Mouse (Mus musculus): ENCODE results near the gene Hist2h2ab. TPM values are rescaled to one million over a fixed set of nuclear protein-coding genes. Genes with fewer than 3 reads are reported as not detected.

Gene Hist2h2ab
- under 1 TPM; 0.43 to 0.59 TPM for polyA plus RNA-seq (2012; fragmentation: generic; extraction: Trizol)

GRCm38 (mm10) chr3:96219661-96220130, at the start of gene Hist2h2ab, which contains the start of gene Bola1:
Hist2h2ab (plus strand) TSS chr3:96219865.
Bola1 (minus strand) TSS chr3:96219709.

GRCm38 (mm10) chr3:96172197-96173178, 47.2 kb upstream of the Hist2h2ab start, which contains the start of gene Sf3b4:
Sf3b4 (plus strand) TSS chr3:96172332.

DNA sequence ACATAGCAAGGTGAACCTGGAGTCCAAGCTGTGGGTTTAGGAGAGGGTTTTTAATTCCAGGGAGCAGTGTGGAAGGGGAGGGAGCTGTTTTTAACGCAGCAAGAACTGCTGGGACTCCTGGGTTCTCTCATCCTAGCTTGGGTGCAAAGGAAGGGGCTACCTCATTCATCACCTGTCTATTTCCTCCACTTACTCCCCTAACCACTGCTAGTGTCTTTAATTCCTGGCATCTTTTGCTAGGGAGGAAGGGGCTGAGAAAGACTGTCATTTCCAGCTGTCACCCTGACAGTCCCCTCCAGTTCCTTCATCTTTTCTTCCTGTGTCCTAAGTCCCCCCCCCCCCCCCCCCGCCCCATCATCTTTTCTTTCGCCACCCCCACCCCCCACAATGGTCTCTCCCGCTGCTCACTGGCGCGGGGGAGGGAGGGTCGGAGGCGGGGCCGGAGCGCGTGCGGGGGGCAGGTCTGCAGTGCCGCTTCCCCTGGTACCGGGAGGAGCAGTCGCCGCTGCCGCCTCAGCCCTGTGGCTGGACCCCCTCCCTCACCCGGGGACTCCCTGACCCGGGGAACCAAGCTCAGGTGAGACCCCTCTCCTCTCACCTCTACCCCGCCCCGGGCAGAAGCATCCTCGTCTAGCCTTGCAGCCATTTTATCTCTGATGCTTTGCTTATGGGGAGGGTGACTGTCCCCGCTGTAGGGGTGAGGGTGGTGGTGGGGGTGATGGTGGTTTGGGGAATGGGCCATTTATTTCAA, 38.8 kb upstream of the Hist2h2ab start, which contains the start of gene Sv2a:
Gene Sv2a (plus strand): TSS at position 425 of the 751 bp plus-strand sequence.

DNA sequence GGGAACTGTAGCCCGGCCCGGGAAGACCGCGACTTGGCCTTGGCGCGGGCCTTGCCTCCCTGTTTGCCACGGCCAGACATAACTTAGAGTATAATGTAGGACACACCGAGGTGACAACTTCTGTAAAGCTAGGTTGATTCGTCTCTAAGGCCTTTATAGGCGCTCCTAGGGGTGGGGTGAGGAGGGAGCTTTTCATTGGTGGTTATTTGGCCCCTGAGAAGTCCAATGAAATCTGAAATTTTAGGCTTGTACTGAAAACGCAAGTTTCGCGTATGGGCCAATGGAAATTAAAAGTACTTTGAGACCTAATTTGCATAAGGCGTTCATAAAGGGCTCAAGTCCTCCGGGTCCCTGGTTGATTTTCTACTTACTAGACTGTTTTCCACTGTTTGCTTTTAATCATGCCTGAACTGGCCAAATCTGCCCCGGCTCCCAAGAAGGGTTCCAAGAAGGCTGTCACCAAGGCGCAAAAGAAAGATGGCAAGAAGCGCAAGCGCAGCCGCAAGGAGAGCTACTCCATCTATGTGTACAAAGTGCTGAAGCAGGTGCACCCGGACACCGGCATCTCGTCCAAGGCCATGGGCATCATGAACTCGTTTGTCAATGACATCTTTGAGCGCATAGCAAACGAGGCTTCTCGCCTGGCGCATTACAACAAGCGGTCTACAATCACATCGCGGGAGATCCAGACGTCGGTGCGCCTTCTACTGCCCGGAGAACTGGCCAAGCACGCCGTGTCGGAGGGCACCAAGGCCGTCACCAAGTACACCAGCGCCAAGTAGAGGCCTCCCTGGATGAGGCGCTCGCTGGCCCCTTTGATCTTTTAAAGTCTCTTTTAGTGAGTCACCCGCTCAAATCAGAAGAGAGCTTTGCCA, 1.3 kb downstream of the Hist2h2ab start, which contains the start of the genes Hist2h2ac and Hist2h2be:
Gene Hist2h2ac (minus strand): TSS at position 116 of the 875 bp plus-strand sequence.
Gene Hist2h2be (plus strand): TSS at position 355 of the 875 bp plus-strand sequence.

GRCm38 (mm10) chr3:96238954-96239793, 19.5 kb downstream of the Hist2h2ab start, which contains the start of gene Hist2h3c2:
Hist2h3c2 (minus strand) TSS chr3:96239127.

DNA sequence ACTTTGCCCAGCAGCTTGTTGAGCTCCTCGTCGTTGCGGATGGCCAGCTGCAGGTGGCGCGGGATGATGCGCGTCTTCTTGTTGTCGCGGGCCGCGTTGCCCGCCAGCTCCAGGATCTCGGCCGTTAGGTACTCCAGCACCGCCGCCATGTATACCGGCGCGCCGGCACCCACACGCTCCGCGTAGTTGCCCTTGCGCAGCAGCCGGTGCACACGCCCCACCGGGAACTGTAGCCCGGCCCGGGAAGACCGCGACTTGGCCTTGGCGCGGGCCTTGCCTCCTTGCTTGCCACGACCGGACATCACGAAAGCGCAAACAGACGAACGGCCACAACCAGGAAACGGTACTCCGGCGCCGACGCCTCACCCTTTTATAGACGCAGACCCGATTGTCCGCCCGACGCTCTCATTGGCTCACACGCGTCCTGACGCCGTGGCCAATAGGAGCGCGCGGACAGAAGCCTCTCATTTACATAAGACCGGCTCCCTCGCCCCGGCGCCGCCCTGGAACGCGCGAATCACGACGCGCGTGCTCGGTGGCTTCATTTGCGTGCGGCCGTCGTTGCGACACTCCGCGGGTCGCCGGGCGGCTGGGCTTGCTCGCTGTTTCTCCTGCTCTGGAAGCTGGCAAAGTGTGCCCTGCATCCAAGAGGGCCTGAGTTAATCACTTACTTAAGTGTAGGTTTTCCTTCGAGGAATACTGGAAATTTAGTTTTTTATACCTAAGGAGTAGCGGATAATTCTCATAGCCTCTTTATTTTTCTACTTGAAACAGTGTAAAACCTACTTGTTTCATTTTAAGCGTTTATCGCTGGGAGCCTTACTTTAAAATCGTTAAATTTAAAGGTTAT, 20.5 kb downstream of the Hist2h2ab start, which contains the start of gene Hist2h2aa2:
Gene Hist2h2aa2 (minus strand): TSS at position 328 of the 850 bp plus-strand sequence.

DNA sequence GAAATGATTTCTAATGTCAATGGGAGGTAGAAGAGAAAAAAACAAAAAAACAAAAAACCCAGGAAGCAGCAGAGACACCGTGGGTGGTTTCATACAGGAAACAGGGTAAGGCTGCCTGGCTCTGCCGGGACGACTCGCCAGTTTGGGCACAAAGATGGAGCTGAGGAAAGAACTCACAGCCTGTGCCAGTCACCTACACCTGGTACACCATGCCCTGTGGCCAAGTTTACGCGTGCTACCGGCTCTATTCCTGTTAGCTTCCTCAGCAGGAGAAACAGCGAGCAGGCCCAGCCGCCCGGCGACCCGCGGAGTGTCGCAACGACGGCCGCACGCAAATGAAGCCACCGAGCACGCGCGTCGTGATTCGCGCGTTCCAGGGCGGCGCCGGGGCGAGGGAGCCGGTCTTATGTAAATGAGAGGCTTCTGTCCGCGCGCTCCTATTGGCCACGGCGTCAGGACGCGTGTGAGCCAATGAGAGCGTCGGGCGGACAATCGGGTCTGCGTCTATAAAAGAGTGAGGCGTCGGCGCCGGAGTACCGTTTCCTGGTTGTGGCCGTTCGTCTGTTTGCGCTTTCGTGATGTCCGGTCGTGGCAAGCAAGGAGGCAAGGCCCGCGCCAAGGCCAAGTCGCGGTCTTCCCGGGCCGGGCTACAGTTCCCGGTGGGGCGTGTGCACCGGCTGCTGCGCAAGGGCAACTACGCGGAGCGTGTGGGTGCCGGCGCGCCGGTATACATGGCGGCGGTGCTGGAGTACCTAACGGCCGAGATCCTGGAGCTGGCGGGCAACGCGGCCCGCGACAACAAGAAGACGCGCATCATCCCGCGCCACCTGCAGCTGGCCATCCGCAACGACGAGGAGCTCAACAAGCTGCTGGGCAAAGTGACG, 25.6 kb downstream of the Hist2h2ab start, which contains the start of gene Hist2h2aa1:
Gene Hist2h2aa1 (plus strand): TSS at position 495 of the 884 bp plus-strand sequence.

GRCm38 (mm10) chr3:96246427-96246856, 26.8 kb downstream of the Hist2h2ab start, which contains the start of gene Hist2h3c1:
Hist2h3c1 (plus strand) TSS chr3:96246685.

DNA sequence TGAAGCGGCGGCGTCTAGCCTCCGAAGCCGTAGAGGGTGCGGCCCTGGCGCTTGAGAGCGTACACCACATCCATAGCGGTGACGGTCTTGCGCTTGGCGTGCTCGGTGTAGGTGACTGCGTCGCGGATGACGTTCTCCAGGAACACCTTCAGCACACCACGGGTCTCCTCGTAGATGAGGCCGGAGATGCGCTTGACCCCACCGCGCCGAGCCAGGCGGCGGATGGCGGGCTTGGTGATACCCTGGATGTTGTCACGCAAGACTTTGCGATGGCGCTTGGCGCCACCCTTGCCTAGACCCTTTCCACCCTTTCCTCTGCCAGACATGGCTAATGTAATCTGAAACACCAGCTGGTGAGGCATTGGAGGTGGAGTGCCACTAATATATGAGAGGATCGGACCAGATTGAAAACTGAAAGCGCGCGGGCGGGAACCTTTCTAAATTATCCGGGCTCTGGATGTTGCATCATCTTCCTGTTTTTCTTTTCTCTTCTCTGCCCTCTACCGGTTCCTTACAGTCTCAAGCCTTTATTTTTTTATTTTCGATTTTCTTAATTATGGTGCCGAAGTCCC, 43.4 kb downstream of the Hist2h2ab start, which contains the start of gene Hist2h4:
Gene Hist2h4 (minus strand): TSS at position 333 of the 572 bp plus-strand sequence.

GRCm38 (mm10) chr3:96268051-96268775, 48.5 kb downstream of the Hist2h2ab start, which contains the start of gene Hist2h3b:
Hist2h3b (plus strand) TSS chr3:96268654.

Other genes with a start within 250 kb of the Hist2h2ab start
- gene Plekho1, start 223.9 kb upstream of the Hist2h2ab start, polyA plus RNA-seq (2012; fragmentation: generic; extraction: Trizol), result 10 to 100 TPM; 25.2 to 44.5 TPM
- 10 to 100 TPM in 1 of 2 experiments, 1 to 10 TPM in 1; 7.1 to 20.4 TPM for gene Vps45, start 161.4 kb upstream of the Hist2h2ab start, polyA plus RNA-seq (2012; fragmentation: generic; extraction: Trizol)
- 10 to 100 TPM in 1 of 2 experiments, 1 to 10 TPM in 1; 1.8 to 10.6 TPM for gene Otud7b, start 115.3 kb upstream of the Hist2h2ab start, polyA plus RNA-seq (2012; fragmentation: generic; extraction: Trizol)
- gene Mtmr11, start 57.9 kb upstream of the Hist2h2ab start, polyA plus RNA-seq (2012; fragmentation: generic; extraction: Trizol), result 10 to 100 TPM; 21.0 to 25.2 TPM
- gene Sf3b4, start 47.5 kb upstream of the Hist2h2ab start, polyA plus RNA-seq (2012; fragmentation: generic; extraction: Trizol), result 100 to 1,000 TPM in 1 of 2 experiments, 10 to 100 TPM in 1; 82.8 to 105 TPM
- gene Sv2a, start 38.7 kb upstream of the Hist2h2ab start, polyA plus RNA-seq (2012; fragmentation: generic; extraction: Trizol), result 1 to 10 TPM in 1 of 2 experiments, under 1 TPM in 1; 0.49 to 1.7 TPM
- 10 to 100 TPM; 87.3 to 88.9 TPM for gene Bola1, start 156 bp upstream of the Hist2h2ab start, polyA plus RNA-seq (2012; fragmentation: generic; extraction: Trizol)
- 1 to 10 TPM; 2.5 to 5.6 TPM for gene Hist2h2ac, start 1.0 kb downstream of the Hist2h2ab start, polyA plus RNA-seq (2012; fragmentation: generic; extraction: Trizol)
- 1 to 10 TPM in 1 of 2 experiments, under 1 TPM in 1; 0.23 to 1.7 TPM for gene Hist2h2be, start 1.3 kb downstream of the Hist2h2ab start, polyA plus RNA-seq (2012; fragmentation: generic; extraction: Trizol)
- gene Hist2h3c2, start 19.3 kb downstream of the Hist2h2ab start, polyA plus RNA-seq (2012; fragmentation: generic; extraction: Trizol), result 10 to 100 TPM in 1 of 2 experiments, 1 to 10 TPM in 1; 5.7 to 15.8 TPM
- 100 to 1,000 TPM in 1 of 2 experiments, 10 to 100 TPM in 1; 42.0 to 222 TPM for gene Hist2h2aa2, start 20.4 kb downstream of the Hist2h2ab start, polyA plus RNA-seq (2012; fragmentation: generic; extraction: Trizol)
- under 1 TPM in 1 of 2 experiments, not detected in 1; 0.22 TPM for gene Hist2h2aa1, start 25.6 kb downstream of the Hist2h2ab start, polyA plus RNA-seq (2012; fragmentation: generic; extraction: Trizol)
- not detected for gene Hist2h3c1, start 26.8 kb downstream of the Hist2h2ab start, polyA plus RNA-seq (2012; fragmentation: generic; extraction: Trizol)
- 1 to 10 TPM in 1 of 2 experiments, under 1 TPM in 1; 0.79 to 1.4 TPM for gene Hist2h4, start 43.4 kb downstream of the Hist2h2ab start, polyA plus RNA-seq (2012; fragmentation: generic; extraction: Trizol)
- gene Hist2h3b, start 48.8 kb downstream of the Hist2h2ab start, polyA plus RNA-seq (2012; fragmentation: generic; extraction: Trizol), result 10 to 100 TPM in 1 of 2 experiments, 1 to 10 TPM in 1; 4.2 to 21.2 TPM
- gene Hist2h2bb, start 49.9 kb downstream of the Hist2h2ab start, polyA plus RNA-seq (2012; fragmentation: generic; extraction: Trizol), result 10 to 100 TPM in 1 of 2 experiments, 1 to 10 TPM in 1; 5.7 to 13.1 TPM
- under 1 TPM in 1 of 2 experiments, not detected in 1; 0.34 TPM for gene Fcgr1, start 74.1 kb downstream of the Hist2h2ab start, polyA plus RNA-seq (2012; fragmentation: generic; extraction: Trizol)
- gene BC107364, start 232.4 kb downstream of the Hist2h2ab start, polyA plus RNA-seq (2012; fragmentation: generic; extraction: Trizol), result not detected

Data from C3H10T1/2 (cell line).